Mouse (Mus musculus) forelimb bud, embryonic 11.5 days (tissue): ENCODE data around the gene Trabd2b.
A peak's percentile ranks its signal among the peaks of the same experiment; 100 is the strongest.

Experiments used
- DNase-seq: peaks from one replicate; pipeline ENCODE4 v3.0.0-alpha.2; 2012; ENCODE audit warnings: low read depth, low spot score

The Trabd2b gene

DNA sequence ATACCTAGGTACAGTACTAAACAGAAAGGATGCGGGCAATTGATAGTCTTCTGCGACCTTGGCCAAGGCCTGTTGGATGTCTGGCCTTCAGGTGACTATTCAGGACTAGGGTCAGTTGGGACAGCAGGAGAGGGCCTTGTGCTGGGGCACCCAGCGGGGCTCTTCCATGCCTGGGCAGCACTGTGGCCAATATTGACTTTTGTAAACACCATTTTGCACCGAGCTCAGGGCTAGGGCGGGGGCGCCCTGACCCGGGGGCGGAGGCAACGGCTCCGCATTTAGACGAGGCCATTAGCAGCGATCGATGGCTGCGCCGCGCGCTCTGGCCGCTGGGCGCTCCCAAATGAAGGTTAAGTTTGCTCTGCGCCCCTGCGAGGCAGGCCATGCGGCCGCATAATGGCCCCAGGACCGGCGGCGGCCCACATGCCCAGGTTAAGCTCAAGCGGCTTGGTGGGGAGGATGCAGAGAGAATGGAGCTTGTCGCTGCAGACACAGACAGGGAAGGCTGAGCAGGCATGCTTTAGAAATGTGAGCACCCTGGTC lies 242.1 kb downstream of the Trabd2b start:
- DNase-seq = peak; percentile 49

GRCm38 (mm10) chr4:114650551-114650950 lies 244.0 kb downstream of the Trabd2b start:
- no peak for DNase-seq

- no peak for DNase-seq
These were observed 244.5 kb downstream of the Trabd2b start for GRCm38 (mm10) chr4:114651007-114651406.

- no peak for DNase-seq
These were observed 245.1 kb downstream of the Trabd2b start for GRCm38 (mm10) chr4:114651606-114652005.

GRCm38 (mm10) chr4:114652400-114652799 lies 245.9 kb downstream of the Trabd2b start:
- no peak for DNase-seq

DNA sequence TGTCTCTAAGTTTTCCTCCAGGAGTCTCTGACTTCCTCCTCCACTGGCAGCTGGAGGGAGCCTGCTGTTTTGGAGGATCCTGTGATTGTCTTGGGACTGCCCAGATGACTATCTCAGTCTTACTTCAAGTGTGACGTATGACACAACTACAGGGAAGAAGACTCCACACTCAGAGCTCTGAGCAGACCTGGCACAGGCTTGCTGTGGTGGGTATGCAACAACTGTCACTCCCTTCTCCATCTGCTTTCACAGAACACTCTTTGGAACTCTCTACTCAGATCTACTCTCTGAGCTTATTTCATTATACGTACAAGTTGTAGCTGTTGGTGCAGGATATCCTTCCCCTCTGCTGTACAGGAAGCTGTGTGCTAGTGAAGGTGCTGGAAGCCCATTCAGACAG lies 251.4 kb downstream of the Trabd2b start:
- no peak for DNase-seq

- DNase-seq = no peak
These were observed 253.4 kb downstream of the Trabd2b start for GRCm38 (mm10) chr4:114659876-114660275.

GRCm38 (mm10) chr4:114664063-114665036 lies 257.8 kb downstream of the Trabd2b start:
- no peak for DNase-seq
